Mouse (Mus musculus) forebrain, embryonic 14.5 days (tissue): ENCODE results near the gene Gtpbp3. TPM values are rescaled to one million over a fixed set of nuclear protein-coding genes. Genes with fewer than 3 reads are reported as not detected.

Experiments used
- ATAC-seq: fragments of 200-750 bp; cut with Nextera tagmentation; 2 replicates; pipeline ENCODE4 v1.8.0; 2017; ENCODE audit warnings: mild to moderate bottlenecking, moderate library complexity
- DNase-seq: peaks from one replicate; pipeline ENCODE4 v3.0.0-alpha.2; 2015; ENCODE audit warnings: low spot score
- H3K27ac ChIP-seq: fragments of 300-500 bp; sonication (generic); 2 replicates; pipeline ENCODE4 v1.5.1; 2014; ENCODE audit warnings: low read depth, mild to moderate bottlenecking, control low read depth, low read length, moderate library complexity
- H3K27me3 ChIP-seq: fragments of 300-500 bp; sonication (generic); replicated peaks from 2 replicates; pipeline ENCODE4 v1.6.1; 2014; ENCODE audit warnings: low read length, control low read depth, mixed read lengths; ENCODE audit not compliant: control insufficient read depth, insufficient read depth
- H3K36me3 ChIP-seq: fragments of 300-500 bp; sonication (generic); 2 replicates; pipeline ENCODE4 v1.6.1; 2014; ENCODE audit warnings: low read length, control low read depth; ENCODE audit not compliant: control insufficient read depth, insufficient read depth
- H3K4me1 ChIP-seq: fragments of 300-500 bp; sonication (generic); 2 replicates; pipeline ENCODE4 v1.6.1; 2014; ENCODE audit warnings: antibody characterized with exemption, low read length, control low read depth; ENCODE audit not compliant: control insufficient read depth, insufficient read depth
- H3K4me2 ChIP-seq: fragments of 300-500 bp; sonication (generic); 2 replicates; pipeline ENCODE4 v1.6.1; 2014; ENCODE audit warnings: mild to moderate bottlenecking, control low read depth, low read length
- H3K4me3 ChIP-seq: fragments of 300-500 bp; sonication (generic); 2 replicates; pipeline ENCODE4 v1.5.1; 2014; ENCODE audit warnings: low read depth, low read length, control low read depth
- H3K9ac ChIP-seq: fragments of 300-500 bp; sonication (generic); 2 replicates; pipeline ENCODE4 v1.6.1; 2014; ENCODE audit warnings: mild to moderate bottlenecking, low read length, control low read depth, moderate library complexity
- H3K9me3 ChIP-seq: fragments of 300-500 bp; sonication (generic); replicated peaks from 2 replicates; pipeline ENCODE4 v1.6.1; 2016; ENCODE audit warnings: low read length, control low read depth, mixed read lengths; ENCODE audit not compliant: control insufficient read depth
- WGBS: fragments of 180-500 bp; shearing (Covaris S2); extraction: QIAGEN DNeasy Blood & Tissue Kit; methylation state at CpG from one replicate; pipeline ENCODE4 v1.1.7; 2014; 5-methylcytosine and 5-hydroxymethylcytosine counted together
- polyA plus RNA-seq: library from polyadenylated mRNA; unstranded; fragments of >200 nt; fragmentation: Nextera tagmentation; extraction: Ambion mirVana; gene quantifications from 2 replicates; pipeline ENCODE4 v1.2.1, GENCODE M21; 2014

The Gtpbp3 gene
- polyA plus RNA-seq, 1 experiment from 2014 or later = 2.2 TPM

DNA sequence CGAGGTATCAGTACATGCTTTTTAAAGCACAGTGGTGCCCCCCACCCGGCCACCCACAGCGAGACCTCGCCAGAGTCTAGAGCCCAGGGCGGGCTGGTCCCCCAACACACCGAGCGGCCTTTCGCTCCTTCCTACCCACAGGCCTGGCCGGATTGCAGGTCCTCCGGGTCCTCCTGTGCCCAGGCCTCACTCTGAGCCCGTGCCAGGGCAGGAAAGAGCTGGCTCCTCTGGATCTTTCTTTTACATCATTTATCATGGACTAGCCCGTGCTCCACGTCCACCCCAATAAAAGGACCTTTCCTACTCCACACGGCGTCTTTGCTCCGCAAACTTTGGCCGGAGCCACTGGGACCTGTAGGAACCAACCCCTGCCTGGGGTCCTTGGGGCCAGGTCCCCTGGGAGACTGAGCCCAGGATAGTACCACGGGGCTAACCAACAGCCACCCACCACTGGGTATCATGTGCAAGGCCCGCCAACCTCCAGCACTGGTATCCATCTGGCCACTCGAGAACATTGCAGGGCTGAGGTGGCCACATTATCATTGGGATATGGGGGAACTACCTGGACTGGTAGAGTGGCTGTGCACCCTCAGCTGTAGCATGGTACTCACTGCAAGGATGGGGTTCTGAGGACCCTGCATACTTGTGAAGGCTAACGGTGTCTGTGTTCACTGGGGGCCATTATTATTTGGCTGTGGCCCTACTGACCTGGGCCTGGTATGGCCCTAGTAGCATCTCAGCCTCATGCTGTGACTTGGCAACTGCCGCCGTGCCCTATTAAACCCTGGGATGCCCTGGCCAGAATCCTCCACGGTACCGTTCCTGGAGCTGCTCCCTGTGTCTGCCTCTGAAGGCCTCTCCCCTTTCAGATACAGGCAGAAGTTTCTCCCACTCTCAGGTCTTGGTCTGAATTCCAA lies 12.9 kb upstream of the Gtpbp3 start:
- Histone ChIP-seq H3K9me3 (no peaks in the 10 kb centered on the region), H3K4me1 (peaks cover 11% of the 10 kb centered on the region), H3K9ac (no peak overlapping the region; the same call in 1 of the 2 replicates), H3K4me2 (no peak overlapping the region), H3K36me3 (peaks cover 74% of the 10 kb centered on the region), H3K27ac (no peak overlapping the region), H3K4me3 (no peak overlapping the region), H3K27me3 (no peaks in the 10 kb centered on the region)
- WGBS = 88% methylated on average over 25 of the region's 25 CpGs
- DNase-seq (no peak), ATAC-seq (no peak)

DNA sequence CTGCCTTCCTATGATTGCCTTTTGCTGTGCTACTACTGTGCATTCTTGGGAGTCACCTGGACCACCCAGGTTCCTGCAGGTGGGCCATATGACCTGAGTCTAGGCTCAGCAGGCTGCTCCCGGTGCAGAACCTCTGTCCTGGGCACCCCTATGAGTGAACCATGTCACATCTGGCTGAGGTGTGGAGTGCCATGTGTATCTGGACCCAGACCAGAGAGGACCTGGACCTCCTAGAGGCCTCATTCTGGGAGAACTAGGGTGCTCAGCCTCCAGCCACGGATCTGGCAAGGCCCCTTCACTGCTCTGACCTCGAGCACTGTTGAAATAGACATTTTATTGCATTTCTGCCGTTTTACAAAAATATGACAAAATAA lies 12.2 kb upstream of the Gtpbp3 start:
- Histone ChIP-seq H3K36me3 (peaks cover 80% of the 10 kb centered on the region), H3K27ac (no peak overlapping the region), H3K27me3 (no peaks in the 10 kb centered on the region), H3K4me2 (peak overlapping the region; percentile 75), H3K4me1 (peaks cover 8% of the 10 kb centered on the region), H3K9ac (peak overlapping the region; percentile 75), H3K4me3 (peak overlapping the region; percentile 50), H3K9me3 (no peaks in the 10 kb centered on the region)
- 29% methylated on average over 4 of the region's 4 CpGs for WGBS
- ATAC-seq (0 out of 2 replicates have a peak, but pooled peaks have one; percentile 6), DNase-seq (no peak)

DNA sequence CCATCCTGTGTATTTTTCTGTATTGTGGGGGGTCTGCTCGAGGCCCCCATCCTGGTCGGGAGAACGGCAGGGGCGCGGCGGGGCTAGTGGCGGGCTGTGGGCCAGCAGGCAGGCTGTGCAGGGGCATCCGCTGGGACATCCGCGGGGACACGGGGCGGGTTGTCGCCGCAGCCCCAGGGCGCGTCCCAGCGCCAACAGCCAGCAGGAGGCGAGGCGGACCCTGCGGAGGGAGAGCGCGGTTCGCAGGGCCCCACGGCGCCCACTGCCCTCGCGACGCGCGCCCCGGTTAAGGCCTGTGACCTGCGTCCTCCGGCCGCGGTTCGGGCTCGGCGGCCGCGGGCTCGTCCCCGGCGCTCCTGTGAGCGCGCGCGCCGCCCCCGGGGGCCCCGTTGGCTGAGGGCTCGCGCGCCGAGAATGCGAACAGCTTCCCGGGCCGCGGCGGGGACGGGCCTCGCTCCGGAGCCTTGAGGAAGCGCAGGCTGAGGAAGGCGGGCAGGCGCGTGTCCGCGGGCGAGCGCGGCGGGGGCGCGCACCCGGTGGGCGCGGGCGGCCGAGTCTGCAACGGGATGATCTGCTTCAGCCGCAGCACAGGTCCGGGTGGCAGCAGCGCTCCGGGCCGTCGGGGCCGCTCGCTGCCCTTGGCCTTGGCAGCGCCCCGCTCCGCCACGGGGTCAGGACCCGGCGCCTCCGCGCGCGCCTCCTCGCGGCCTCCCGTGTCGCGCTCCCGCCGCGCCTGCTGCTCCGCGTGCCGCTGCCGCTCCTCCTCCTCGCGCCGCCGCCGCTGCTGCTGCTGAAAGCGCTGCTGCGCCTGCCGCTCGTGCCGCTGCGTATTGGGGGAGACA lies 11.6 kb upstream of the Gtpbp3 start:
- H3K36me3 ChIP-seq = peaks cover 80% of the 10 kb centered on the region
- peak; percentile 82 for ATAC-seq
- H3K4me2 ChIP-seq = peak overlapping the region; percentile 75

DNA sequence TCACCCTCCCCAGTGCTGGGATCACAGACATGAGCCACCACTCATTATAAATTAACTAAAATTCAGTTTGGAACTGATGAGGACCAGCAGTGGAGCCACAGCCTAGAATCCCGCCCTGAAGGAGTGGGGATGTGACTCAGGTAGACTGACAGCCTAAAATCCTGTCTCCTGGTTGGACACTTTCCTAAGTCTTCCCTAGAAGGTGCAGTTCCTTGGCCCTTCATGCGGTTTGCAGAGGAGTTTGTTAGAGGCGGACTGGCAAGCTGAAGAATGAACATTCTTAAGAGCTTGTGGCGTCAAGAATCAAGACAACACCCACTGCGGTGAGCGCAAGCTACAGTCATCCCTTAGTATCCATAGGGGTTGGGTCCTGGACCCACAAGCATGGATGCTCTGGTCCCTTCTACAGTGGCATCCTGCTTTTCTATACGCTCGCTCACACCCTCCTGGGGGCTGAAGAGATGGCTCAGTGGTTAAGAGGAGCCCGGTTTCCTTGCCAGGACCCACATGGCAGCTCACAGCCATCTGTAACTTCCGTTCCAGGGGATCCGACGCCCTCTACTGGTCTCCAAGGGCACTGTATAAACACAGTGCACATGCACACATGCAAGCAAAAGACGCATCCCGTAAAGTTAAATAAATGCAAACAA lies 10.6 kb upstream of the Gtpbp3 start:
- Histone ChIP-seq H3K4me3 (peak overlapping the region; percentile 50), H3K9ac (peak overlapping the region; percentile 75), H3K27ac (peak overlapping the region; percentile 90; the same call in 1 of the 2 replicates), H3K36me3 (peaks cover 79% of the 10 kb centered on the region), H3K9me3 (no peaks in the 10 kb centered on the region), H3K4me1 (peaks cover 8% of the 10 kb centered on the region), H3K27me3 (no peaks in the 10 kb centered on the region), H3K4me2 (peak overlapping the region; percentile 75)
- WGBS = 42% methylated on average over 14 of the region's 14 CpGs
- peak; percentile 59 for DNase-seq
- peak; percentile 4; the same call in 1 of the 2 replicates for ATAC-seq

More for the DNA sequence above, 11.6 kb upstream of the Gtpbp3 start:
- Histone ChIP-seq H3K9ac (peak overlapping the region; percentile 75), H3K27me3 (no peaks in the 10 kb centered on the region), H3K27ac (peak overlapping the region; percentile 90), H3K9me3 (no peaks in the 10 kb centered on the region), H3K4me3 (peak overlapping the region; percentile 50), H3K4me1 (peaks cover 8% of the 10 kb centered on the region)
- 1% methylated on average over 107 of the region's 121 CpGs for WGBS
- peak; percentile 86 for DNase-seq

DNA sequence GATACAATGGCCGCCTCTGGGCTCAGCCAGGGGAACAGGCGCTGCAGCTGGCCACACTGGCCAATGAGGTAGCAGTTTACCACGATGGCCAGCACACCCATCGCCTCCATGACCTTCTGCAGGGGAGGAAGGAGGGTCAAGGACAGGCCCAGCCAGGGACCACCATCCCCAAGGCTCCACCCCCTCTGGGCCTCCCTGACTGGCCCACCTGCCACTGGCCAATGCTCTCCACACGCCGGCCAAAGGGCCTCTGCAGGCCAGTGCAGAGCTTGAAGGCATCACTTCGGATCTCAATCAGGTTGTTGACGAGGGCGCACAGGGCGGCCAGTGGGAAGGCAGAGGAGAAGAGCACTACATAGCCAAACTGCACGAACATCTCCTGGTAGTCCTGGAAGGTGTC lies 9.0 kb upstream of the Gtpbp3 start:
- Histone ChIP-seq H3K27ac (no peak overlapping the region), H3K36me3 (peaks cover 79% of the 10 kb centered on the region), H3K4me1 (peaks cover 8% of the 10 kb centered on the region), H3K4me3 (no peak overlapping the region), H3K9ac (no peak overlapping the region), H3K27me3 (no peaks in the 10 kb centered on the region), H3K9me3 (no peaks in the 10 kb centered on the region), H3K4me2 (no peak overlapping the region)
- ATAC-seq = no peak
- no peak for DNase-seq
- WGBS = 92% methylated on average over 11 of the region's 11 CpGs

DNA sequence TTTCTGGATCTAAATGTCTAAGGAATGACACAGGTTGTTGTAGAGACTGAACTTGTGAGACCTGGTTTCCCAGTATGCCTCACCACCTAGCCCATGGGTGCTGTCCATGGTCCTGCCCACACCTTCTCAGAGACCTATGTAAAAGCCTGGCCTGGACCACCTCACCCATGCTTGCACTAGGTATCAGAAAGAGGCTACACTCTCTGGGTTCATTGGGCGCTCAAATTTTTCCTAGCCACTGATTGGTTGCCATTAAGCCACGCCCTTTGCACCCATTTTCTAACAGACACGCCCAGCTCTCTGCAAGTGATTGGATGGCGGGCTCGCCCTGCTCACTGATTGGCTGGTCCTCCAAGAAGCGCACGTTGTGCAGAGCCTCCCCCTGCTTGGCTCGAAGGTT lies 4.0 kb upstream of the Gtpbp3 start:
- no peak for DNase-seq
- whole genome bisulfite sequencing = 50% methylated on average over 8 of the region's 8 CpGs

DNA sequence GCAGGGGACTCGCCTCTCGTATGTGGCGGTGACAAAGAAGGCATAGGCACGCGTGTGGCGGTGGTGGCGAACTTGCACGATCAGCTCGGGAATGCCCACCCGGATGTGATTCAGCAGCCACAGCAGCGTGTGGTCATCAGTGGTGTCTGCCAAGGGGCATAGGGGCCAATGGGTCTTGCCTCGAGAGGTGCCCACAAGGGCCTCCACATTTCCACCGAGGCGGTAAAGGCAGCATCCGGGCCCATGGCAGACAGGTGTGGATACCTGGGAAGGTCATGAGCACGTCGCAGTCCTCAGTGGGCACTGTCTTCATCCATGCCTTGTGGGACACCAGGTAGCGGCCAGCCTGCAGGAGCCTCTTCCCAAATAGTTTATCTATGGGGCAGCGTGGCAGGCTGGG lies 3.2 kb upstream of the Gtpbp3 start:
- Histone ChIP-seq H3K4me3 (peak overlapping the region; percentile 88), H3K27me3 (no peaks in the 10 kb centered on the region), H3K36me3 (peaks cover 47% of the 10 kb centered on the region), H3K9me3 (no peaks in the 10 kb centered on the region), H3K9ac (peak overlapping the region; percentile 97), H3K27ac (no peak overlapping the region; the same call in 1 of the 2 replicates), H3K4me2 (peak overlapping the region; percentile 83), H3K4me1 (peaks cover 12% of the 10 kb centered on the region)
- DNase-seq (no peak), ATAC-seq (no peak)
- WGBS = 93% methylated on average over 19 of the region's 19 CpGs

More for the DNA sequence above, 4.0 kb upstream of the Gtpbp3 start:
- Histone ChIP-seq H3K36me3 (peaks cover 55% of the 10 kb centered on the region), H3K4me1 (peaks cover 7% of the 10 kb centered on the region), H3K27ac (no peak overlapping the region), H3K4me3 (no peak overlapping the region), H3K9me3 (no peaks in the 10 kb centered on the region), H3K4me2 (no peak overlapping the region), H3K9ac (no peak overlapping the region), H3K27me3 (no peaks in the 10 kb centered on the region)
- no peak for ATAC-seq
